Mouse (Mus musculus) liver, embryonic 11.5 days (tissue): ENCODE results near the gene Prkce. TPM values are rescaled to one million over a fixed set of nuclear protein-coding genes. Genes with fewer than 3 reads are reported as not detected.

ENCODE experiments used
- ATAC-seq: fragments of 200-750 bp; cut with Nextera tagmentation; replicated peaks from 2 replicates; pipeline ENCODE4 v1.8.0; 2017; ENCODE audit warnings: moderate number of reproducible peaks, mild to moderate bottlenecking, moderate TSS enrichment, moderate library complexity; ENCODE audit not compliant: low FRiP score
- DNase-seq: peaks from one replicate; pipeline ENCODE4 v3.0.0-alpha.2; 2017; ENCODE audit warnings: low spot score
- H3K27ac ChIP-seq: fragments of 300-500 bp; sonication (generic); 2 replicates; pipeline ENCODE4 v1.5.1; 2014; ENCODE audit warnings: mild to moderate bottlenecking, low read depth, low read length, control low read depth
- H3K27me3 ChIP-seq: fragments of 300-500 bp; sonication (generic); replicated peaks from 2 replicates; pipeline ENCODE4 v1.6.1; 2014; ENCODE audit warnings: low read length, mixed read lengths; ENCODE audit not compliant: control insufficient read depth, insufficient read depth
- H3K36me3 ChIP-seq: fragments of 300-500 bp; sonication (generic); 2 replicates; pipeline ENCODE4 v1.6.1; 2014; ENCODE audit warnings: mild to moderate bottlenecking, low read length, moderate library complexity, mixed read lengths; ENCODE audit not compliant: control insufficient read depth, insufficient read depth
- H3K4me1 ChIP-seq: fragments of 300-500 bp; sonication (generic); replicated peaks from 2 replicates; pipeline ENCODE4 v1.6.1; 2014; ENCODE audit warnings: low read length, mixed read lengths; ENCODE audit not compliant: control insufficient read depth, insufficient read depth
- H3K4me2 ChIP-seq: fragments of 300-500 bp; sonication (generic); 2 replicates; pipeline ENCODE4 v1.6.1; 2014; ENCODE audit warnings: mild to moderate bottlenecking, control low read depth, moderate library complexity
- H3K4me3 ChIP-seq: fragments of 300-500 bp; sonication (generic); 2 replicates; pipeline ENCODE4 v1.5.1; 2014; ENCODE audit warnings: low read depth, low read length, control low read depth
- H3K9ac ChIP-seq: fragments of 300-500 bp; sonication (generic); 2 replicates; pipeline ENCODE4 v1.6.1; 2014; ENCODE audit warnings: low read depth, low read length, control low read depth
- H3K9me3 ChIP-seq: fragments of 300-500 bp; sonication (generic); 2 replicates; pipeline ENCODE4 v1.6.1; 2016; ENCODE audit warnings: low read length, inconsistent platforms, mixed read lengths; ENCODE audit not compliant: control insufficient read depth
- WGBS: fragments of 180-500 bp; shearing (Covaris S2); extraction: QIAGEN DNeasy Blood & Tissue Kit; methylation state at CpG from one replicate; pipeline ENCODE4 v1.1.7; 2014; 5-methylcytosine and 5-hydroxymethylcytosine counted together
- polyA plus RNA-seq: library from polyadenylated mRNA; unstranded; fragments of >200 nt; fragmentation: Nextera tagmentation; extraction: Ambion mirVana; gene quantifications from 2 replicates; pipeline ENCODE4 v1.2.1, GENCODE M21; 2014

Prkce gene
- polyA plus RNA-seq, 1 experiment from 2014 or later, result 4.0 TPM

GRCm38 (mm10) chr17:86518604-86519003, 351.0 kb downstream of the Prkce start:
- Histone ChIP-seq H3K4me1 (peaks cover 3% of the 10 kb centered on the region; the same call in 1 of the 2 replicates), H3K27me3 (no peaks in the 10 kb centered on the region), H3K9ac (no peak overlapping the region), H3K27ac (no peak overlapping the region), H3K36me3 (no peaks in the 10 kb centered on the region), H3K4me2 (no peak overlapping the region), H3K9me3 (no peaks in the 10 kb centered on the region), H3K4me3 (no peak overlapping the region)
- ATAC-seq, result no peak
- no peak for DNase-seq
- WGBS, result 84% methylated on average over 7 of the region's 7 CpGs

DNA sequence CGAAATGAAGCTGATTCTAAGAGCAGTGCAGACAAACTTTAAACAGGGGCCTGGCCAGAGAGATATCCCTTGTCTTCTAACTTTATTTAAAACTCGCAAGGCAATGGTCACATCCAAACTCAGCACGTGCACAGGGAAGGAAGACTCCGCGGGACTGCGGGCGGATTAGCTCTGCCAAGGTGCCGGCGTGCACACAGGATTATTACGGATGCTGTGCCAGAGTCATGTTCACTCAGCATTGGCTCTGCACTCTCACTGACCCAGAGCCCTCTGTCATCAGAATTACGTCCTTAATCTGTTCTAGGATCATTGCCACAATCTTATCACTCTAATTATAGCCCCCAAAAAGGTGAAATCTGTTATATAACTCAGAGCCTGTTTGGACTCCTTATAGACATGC, 353.7 kb downstream of the Prkce start:
- DNase-seq, result no peak
- WGBS, result 87% methylated on average over 11 of the region's 11 CpGs

GRCm38 (mm10) chr17:86522649-86523048, 355.1 kb downstream of the Prkce start:
- Histone ChIP-seq H3K27ac (no peak overlapping the region), H3K27me3 (no peaks in the 10 kb centered on the region), H3K9ac (no peak overlapping the region), H3K9me3 (no peaks in the 10 kb centered on the region), H3K36me3 (no peaks in the 10 kb centered on the region), H3K4me2 (no peak overlapping the region), H3K4me3 (no peak overlapping the region), H3K4me1 (peaks cover 3% of the 10 kb centered on the region; the same call in 1 of the 2 replicates)
- 75% methylated on average over 5 of the region's 5 CpGs for WGBS
- ATAC-seq (no peak), DNase-seq (no peak)

More for the DNA sequence above, 353.7 kb downstream of the Prkce start:
- ATAC-seq, result no peak
- Histone ChIP-seq H3K36me3 (no peaks in the 10 kb centered on the region), H3K4me2 (no peak overlapping the region), H3K4me1 (peaks cover 3% of the 10 kb centered on the region; the same call in 1 of the 2 replicates), H3K27ac (no peak overlapping the region), H3K9ac (no peak overlapping the region), H3K4me3 (no peak overlapping the region), H3K27me3 (no peaks in the 10 kb centered on the region), H3K9me3 (no peaks in the 10 kb centered on the region)

- WGBS, result 58% methylated on average over 3 of the region's 3 CpGs
- Histone ChIP-seq H3K4me2 (no peak overlapping the region), H3K4me1 (peaks cover 3% of the 10 kb centered on the region; the same call in 1 of the 2 replicates), H3K27me3 (no peaks in the 10 kb centered on the region), H3K9me3 (no peaks in the 10 kb centered on the region), H3K27ac (no peak overlapping the region), H3K9ac (no peak overlapping the region), H3K36me3 (no peaks in the 10 kb centered on the region), H3K4me3 (no peak overlapping the region)
- ATAC-seq, result no peak
- no peak for DNase-seq
These were observed 355.8 kb downstream of the Prkce start for GRCm38 (mm10) chr17:86523374-86523773.

DNA sequence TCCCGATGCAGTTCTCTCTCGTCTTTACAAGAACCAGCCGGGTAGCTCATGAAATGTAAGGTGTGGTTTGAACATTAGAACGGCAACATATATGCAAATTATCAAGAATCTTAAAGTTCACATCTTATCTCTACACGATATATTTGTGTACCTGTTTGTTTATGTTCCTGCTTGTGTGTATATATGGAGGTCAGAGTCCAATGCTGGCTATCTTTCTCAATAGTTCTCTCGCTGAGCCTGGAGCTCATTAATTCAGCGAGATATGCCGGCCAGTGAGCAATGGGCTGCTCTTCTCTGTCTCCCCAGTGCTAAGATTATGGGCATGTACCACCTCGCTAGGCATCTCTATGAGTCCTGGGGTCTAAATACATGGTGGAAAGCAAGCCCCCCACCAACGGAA, 356.3 kb downstream of the Prkce start:
- 84% methylated on average over 10 of the region's 10 CpGs for WGBS
- Histone ChIP-seq H3K36me3 (no peaks in the 10 kb centered on the region), H3K27me3 (no peaks in the 10 kb centered on the region), H3K9ac (no peak overlapping the region), H3K9me3 (no peaks in the 10 kb centered on the region), H3K27ac (no peak overlapping the region), H3K4me1 (peaks cover 3% of the 10 kb centered on the region; the same call in 1 of the 2 replicates), H3K4me2 (no peak overlapping the region), H3K4me3 (no peak overlapping the region)
- DNase-seq (no peak), ATAC-seq (no peak)

GRCm38 (mm10) chr17:86525075-86525474, 357.5 kb downstream of the Prkce start:
- H3K9me3 ChIP-seq, result no peaks in the 10 kb centered on the region

DNA sequence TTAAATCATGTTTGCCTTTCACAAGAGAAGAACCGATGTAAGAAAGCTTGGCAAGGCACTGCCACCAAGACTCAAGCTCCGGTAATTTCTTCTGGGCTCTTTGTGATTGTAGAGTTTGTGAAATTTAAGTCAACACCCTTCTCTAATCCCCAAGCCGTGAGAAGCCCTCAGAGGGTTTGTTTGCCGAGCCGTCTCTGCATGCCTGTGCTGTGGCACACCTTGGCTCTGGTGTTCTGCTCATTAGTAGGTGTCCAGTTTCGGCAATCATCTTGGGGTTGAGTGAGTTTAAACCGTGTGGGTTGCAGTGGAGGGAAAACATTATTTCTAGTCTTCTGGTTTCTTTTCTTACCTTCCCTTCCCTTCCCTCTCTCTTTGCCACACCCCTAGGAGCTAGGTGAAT, 358.4 kb downstream of the Prkce start:
- Histone ChIP-seq H3K9ac (no peak overlapping the region), H3K36me3 (no peaks in the 10 kb centered on the region), H3K27ac (no peak overlapping the region), H3K4me2 (no peak overlapping the region), H3K4me3 (no peak overlapping the region), H3K27me3 (no peaks in the 10 kb centered on the region), H3K9me3 (no peaks in the 10 kb centered on the region), H3K4me1 (peaks cover 3% of the 10 kb centered on the region; the same call in 1 of the 2 replicates)
- DNase-seq (no peak), ATAC-seq (no peak)
- 80% methylated on average over 7 of the region's 7 CpGs for WGBS

More at GRCm38 (mm10) chr17:86525075-86525474, 357.5 kb downstream of the Prkce start:
- no peak for ATAC-seq
- DNase-seq, result no peak
- peaks cover 3% of the 10 kb centered on the region; the same call in 1 of the 2 replicates for H3K4me1 ChIP-seq
- H3K27ac ChIP-seq, result no peak overlapping the region
- H3K4me2 ChIP-seq, result no peak overlapping the region
- H3K4me3 ChIP-seq, result no peak overlapping the region
- H3K36me3 ChIP-seq, result no peaks in the 10 kb centered on the region
- H3K9ac ChIP-seq, result no peak overlapping the region
- no peaks in the 10 kb centered on the region for H3K27me3 ChIP-seq
- whole genome bisulfite sequencing, result 89% methylated on average over 2 of the region's 2 CpGs

- ATAC-seq (no peak), DNase-seq (no peak)
- H3K9me3 ChIP-seq, result no peaks in the 10 kb centered on the region
- no peaks in the 10 kb centered on the region for H3K27me3 ChIP-seq
- H3K36me3 ChIP-seq, result no peaks in the 10 kb centered on the region
- no peak overlapping the region for H3K4me3 ChIP-seq
- WGBS, result 76% methylated on average over 5 of the region's 5 CpGs
- H3K9ac ChIP-seq, result no peak overlapping the region
- peaks cover 3% of the 10 kb centered on the region; the same call in 1 of the 2 replicates for H3K4me1 ChIP-seq
- H3K4me2 ChIP-seq, result no peak overlapping the region
- H3K27ac ChIP-seq, result no peak overlapping the region
These were observed 359.7 kb downstream of the Prkce start for GRCm38 (mm10) chr17:86527298-86527697.

- H3K27me3 ChIP-seq, result no peaks in the 10 kb centered on the region
- no peak overlapping the region for H3K4me3 ChIP-seq
- H3K9me3 ChIP-seq, result no peaks in the 10 kb centered on the region
- H3K4me1 ChIP-seq, result no peaks in the 10 kb centered on the region
- 75% methylated on average over 10 of the region's 10 CpGs for WGBS
- no peak overlapping the region for H3K9ac ChIP-seq
- no peak overlapping the region for H3K27ac ChIP-seq
- no peak for DNase-seq
- ATAC-seq, result no peak
- no peaks in the 10 kb centered on the region for H3K36me3 ChIP-seq
- H3K4me2 ChIP-seq, result no peak overlapping the region
These were observed 361.4 kb downstream of the Prkce start for GRCm38 (mm10) chr17:86529003-86529402.
